Mouse (Mus musculus) embryo, embryonic 9.5 days (tissue): ENCODE measurements around the gene Lmtk2.
A peak's percentile ranks its signal among the peaks of the same experiment; 100 is the strongest.

ENCODE experiments used
- DNase-seq: peaks from one replicate; pipeline ENCODE4 v3.0.0-alpha.2; 2017; ENCODE audit errors: extremely low spot score

Gene Lmtk2

DNA sequence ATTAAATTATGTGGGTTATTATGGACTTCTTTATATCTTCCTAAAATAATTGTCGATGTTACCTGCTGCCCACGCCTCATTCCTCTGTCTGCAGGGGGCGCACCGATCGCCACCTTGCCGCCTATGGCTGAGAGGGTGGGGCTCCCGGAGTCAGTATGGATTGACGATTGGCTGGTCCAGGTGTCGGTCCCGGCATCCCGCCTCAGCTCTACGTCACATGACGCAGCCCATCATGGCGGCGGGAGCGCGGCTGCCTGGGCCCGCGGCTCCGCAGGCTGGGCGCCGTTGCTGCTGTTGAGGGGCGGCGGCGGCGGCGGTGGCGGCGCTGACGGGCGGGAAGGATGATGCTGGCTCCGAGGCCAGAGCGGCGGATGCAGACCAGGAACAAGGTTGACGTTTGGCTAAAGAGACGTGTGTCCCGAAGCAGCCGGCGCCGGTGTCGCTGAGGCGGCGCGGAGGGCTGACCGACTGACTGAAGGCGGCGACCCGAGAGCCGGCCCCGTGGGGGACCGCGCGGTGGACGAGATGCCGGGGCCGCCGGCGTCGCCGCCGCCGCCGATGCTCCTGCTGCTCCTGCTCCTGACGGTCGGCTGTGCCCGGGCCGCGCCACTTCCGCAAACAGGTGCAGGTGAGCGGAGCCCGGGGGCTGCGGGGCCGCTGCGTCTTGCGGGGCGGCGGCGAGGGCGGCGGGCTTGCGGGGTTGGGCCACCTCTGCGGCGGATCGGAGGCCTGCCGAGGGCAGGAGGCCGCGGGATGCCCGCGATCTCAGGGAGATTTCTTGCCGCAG, at the start of gene Lmtk2:
Gene Lmtk2 (plus strand): TSS at position 288 of the 787 bp plus-strand sequence.
- peak; percentile 95 for DNase-seq

GRCm38 (mm10) chr5:144051268-144051667, 49.0 kb upstream of the Lmtk2 start:
- no peak for DNase-seq

- no peak for DNase-seq
These were observed 46.8 kb upstream of the Lmtk2 start for GRCm38 (mm10) chr5:144053450-144053849.

DNA sequence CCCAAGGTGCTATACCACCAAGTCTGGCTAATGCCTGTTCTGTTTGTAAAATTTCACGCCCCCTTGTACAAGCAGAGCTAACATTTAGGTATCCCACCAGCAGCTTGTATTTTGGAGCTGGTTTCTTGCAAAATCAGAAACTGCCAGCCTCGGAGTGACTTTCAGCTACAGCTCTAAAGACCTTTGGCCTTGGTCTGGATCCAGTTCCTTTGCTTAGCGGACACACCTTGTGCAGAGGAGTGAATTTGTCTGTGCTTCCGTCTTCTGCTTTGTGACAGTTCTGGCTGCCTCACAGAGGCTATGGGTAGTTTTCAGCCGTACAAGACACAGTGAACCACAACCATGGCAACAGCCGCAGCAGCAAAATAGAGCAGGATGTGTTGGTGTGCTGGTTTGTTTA, 45.9 kb upstream of the Lmtk2 start:
- no peak for DNase-seq

DNA sequence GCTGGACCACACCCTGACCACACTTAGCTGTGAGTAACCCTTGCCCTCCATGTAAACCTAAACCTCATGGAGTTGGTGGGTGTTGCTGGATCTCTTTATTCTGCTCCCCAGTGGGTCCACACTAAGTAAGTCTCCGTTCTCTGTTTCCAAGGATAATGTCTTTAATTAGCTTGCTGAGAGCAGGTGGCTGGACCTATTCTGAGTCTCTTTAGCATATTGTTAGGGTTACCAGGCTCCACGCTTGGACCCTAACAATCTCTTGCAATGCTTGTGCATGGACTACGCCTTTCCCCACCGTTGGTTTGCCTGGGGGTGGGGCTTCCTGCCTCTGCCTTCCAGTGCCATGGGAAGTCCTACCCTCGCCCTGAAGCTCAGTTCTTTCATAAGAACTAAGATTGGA, 36.1 kb upstream of the Lmtk2 start:
- no peak for DNase-seq

- no peak for DNase-seq
These were observed 34.2 kb upstream of the Lmtk2 start for GRCm38 (mm10) chr5:144066036-144066435.

DNA sequence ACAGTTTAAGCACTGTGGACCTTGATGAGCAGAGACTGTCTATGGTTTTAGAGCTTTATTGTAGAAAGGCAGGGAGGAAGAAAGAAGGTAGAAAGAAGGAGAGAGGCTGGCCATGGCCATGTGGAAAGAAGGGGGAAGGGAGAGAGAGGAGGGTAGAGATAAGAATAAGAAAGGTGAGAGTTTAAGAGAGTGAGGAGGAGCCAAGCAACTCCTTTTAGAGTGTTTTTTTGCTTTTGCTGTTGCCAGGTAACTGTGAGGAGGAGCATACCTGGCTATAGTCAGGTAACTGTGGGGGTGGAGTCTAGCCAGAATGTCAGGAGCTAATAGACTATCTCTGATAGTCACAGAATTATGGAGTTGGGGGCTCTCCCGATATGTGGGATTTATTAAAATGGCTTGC, 30.2 kb upstream of the Lmtk2 start:
- DNase-seq: no peak

- DNase-seq: no peak
These were observed 29.0 kb upstream of the Lmtk2 start for GRCm38 (mm10) chr5:144071249-144071648.

GRCm38 (mm10) chr5:144077541-144077940, 22.7 kb upstream of the Lmtk2 start:
- no peak for DNase-seq

GRCm38 (mm10) chr5:144080886-144081285, 19.4 kb upstream of the Lmtk2 start:
- DNase-seq: no peak

- no peak for DNase-seq
These were observed 18.2 kb upstream of the Lmtk2 start for GRCm38 (mm10) chr5:144082006-144082405.

DNA sequence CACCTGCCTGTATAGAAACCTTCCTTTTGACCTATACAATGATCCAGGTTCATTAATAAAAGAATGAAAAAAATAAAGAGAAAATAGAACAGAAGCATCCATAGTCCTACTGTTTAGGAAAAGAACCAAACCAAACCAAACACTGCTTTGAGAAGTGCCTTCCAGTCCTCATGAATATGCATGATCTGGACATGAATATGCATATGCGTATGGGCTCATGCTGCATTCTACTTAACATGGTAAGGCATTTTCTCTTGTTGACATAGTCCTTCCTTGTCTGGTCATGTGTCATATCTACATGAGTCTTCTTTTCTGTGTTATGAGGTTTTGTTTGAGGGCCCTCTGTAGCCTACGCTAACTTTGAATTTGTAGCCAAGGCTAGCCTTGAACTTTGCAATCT, 16.7 kb upstream of the Lmtk2 start:
- no peak for DNase-seq

DNA sequence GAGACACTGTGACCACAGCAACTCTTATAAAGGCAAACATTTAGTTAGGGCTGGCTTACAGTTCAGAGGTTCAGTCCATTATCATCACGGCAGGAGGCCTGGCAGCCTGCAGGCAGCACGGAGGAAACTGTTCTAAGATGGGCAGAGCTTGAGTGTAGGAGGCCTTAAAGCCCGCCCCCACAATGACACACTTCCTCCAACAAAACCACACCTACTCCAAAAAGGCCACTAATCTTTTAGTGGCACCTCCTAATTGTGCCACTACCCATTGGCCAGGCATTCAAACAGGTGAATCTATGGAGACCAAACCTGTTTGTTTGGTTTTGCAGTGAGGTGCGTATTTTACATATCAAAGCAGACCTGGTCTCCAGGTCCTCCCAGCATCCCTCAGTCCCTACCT, 16.0 kb upstream of the Lmtk2 start:
- no peak for DNase-seq

- no peak for DNase-seq
These were observed 14.5 kb upstream of the Lmtk2 start for GRCm38 (mm10) chr5:144085696-144086095.

- DNase-seq: no peak
These were observed 13.7 kb upstream of the Lmtk2 start for GRCm38 (mm10) chr5:144086494-144086893.

GRCm38 (mm10) chr5:144088354-144088753, 11.9 kb upstream of the Lmtk2 start:
- no peak for DNase-seq

DNA sequence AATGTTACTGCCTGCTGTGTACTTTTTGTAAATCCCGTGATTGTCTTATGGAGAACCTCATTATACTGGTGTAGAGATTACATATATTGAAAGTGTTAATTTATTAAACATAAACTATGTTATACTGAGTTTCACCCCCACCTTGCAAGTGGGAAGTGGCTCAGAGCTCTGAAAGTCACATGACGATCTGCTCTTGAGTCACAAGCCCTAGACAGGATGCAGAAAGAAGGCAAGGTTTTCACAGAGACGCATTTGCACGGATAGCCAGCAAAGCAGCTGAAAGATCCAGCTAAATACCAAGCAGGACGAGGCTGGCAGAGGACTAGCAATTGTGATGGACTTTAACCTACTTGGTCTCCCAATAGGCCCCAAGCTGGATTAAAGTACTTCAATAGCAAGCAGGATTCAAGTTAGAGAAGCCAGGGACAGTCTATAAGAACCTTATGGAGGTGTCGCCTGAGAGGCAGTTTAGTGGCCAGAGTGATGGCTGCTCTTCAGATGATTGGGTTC, 4.7 kb upstream of the Lmtk2 start:
- no peak for DNase-seq

GRCm38 (mm10) chr5:144097902-144098639, 2.2 kb upstream of the Lmtk2 start:
- DNase-seq: no peak

GRCm38 (mm10) chr5:144098640-144098929, 1.7 kb upstream of the Lmtk2 start:
- DNase-seq: no peak

DNA sequence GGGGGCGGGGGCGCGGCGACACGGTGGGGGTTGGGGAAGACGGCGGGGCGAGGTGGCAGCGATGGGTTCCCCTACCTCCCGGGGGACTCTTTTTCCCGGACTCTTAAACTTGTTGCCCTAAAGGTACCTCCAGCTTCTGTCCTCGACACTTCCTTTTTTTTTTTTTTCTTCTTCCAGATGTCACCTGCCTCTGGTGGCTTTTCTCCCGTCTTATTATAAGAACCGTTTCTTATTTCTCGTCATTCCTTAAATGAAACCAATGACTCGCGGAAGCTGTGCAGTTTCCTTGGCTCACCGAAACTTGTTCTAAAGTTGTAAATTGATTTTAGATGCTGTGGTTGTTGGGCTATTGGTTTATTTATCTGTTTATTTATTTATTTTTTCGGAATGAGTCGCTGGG, 712 bp downstream of the Lmtk2 start:
- no peak for DNase-seq

GRCm38 (mm10) chr5:144105070-144105469, 4.8 kb downstream of the Lmtk2 start:
- DNase-seq: no peak

DNA sequence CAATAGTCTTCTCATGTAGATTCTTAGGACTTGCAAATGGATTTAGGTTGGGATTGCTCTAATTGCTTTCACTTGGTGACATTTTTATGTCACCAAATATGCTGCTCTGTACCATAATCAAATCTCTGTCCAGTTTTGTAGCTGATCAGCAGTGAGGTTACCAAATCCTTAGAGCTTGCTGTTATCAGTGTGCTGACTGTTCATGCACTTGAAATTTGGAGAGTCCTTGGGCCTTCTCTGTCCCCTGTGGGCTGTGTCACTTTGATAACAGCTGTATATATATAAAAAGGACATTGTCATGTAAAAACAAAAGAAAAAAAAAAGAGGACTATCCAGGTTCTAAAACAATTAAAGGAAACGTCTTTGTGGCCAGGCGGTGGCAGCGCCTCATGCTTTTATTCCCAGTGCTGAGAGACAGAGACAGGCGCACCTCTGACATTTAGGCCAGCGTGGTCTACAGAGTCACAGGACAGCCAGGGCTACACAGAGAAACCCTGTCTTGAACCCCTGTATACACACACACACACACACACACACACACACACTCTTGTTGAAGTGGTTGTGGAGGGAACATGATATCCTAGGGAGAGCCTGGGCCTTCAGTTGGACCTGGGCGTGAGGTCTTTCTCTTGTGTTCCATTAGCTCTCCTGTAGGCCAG, 5.4 kb downstream of the Lmtk2 start:
- DNase-seq: no peak

DNA sequence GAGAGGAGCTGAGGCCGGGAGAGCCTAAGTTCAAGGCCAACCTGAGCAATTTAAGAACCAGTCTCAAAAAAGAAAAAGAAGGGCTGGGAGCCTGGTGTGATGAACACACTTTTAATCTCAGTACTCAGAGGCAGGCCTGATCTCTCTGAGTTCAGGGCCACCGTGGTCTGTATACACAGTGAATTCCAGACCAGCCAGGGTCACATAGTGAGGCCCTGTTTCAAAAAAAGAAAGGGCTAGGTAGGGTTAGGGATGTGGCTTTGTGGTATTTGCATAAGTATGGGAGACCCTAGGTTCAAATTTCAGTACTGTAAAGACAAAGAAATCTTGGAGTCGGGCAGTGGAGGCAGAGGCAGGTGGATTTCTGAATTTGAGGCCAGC, 5.9 kb downstream of the Lmtk2 start:
- DNase-seq: no peak
